Mouse (Mus musculus): ENCODE data around the gene Il11. TPM values are rescaled to one million over a fixed set of nuclear protein-coding genes. Genes with fewer than 3 reads are reported as not detected.
A peak's percentile ranks its signal among the peaks of the same experiment; 100 is the strongest.
"Not testable (repeated sequence)": the region's sequence is repeated elsewhere in the genome, so short reads cannot be mapped to it uniquely, and the experiment has no call there.

Il11 gene
- polyA plus RNA-seq, 1 experiment: 0.56 TPM

DNA sequence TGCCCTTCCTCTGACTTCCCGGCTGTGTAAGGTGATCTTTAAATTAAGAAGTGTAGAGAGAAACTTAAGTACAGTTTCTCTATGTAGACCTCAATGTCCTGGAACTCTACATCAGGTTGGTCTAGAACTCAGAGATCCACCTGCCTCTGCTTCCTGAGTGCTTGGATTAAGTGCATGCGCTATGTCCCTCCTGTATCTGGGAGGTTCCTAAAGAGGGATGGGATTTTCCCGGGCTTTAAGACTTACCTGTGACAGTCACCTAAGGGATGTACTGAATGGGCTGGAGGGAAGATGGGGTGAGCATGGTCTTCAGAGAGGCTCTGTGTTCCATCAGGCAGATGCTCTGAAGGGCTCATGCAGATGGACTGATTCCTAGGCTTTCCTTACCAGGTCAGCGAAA lies 11.0 kb upstream of the Il11 start:
- TF ChIP-seq REST (IDR thresholded peaks at IDR 0.05; ENCODE audit: insufficient read depth, insufficient read length): no peak
- no peak for TF ChIP-seq TCF3 (IDR thresholded peaks at IDR 0.05; ENCODE audit: insufficient read length, low read depth)
- TF ChIP-seq USF1 (IDR thresholded peaks at IDR 0.05; ENCODE audit: low read depth): no peak
- no peaks in the 10 kb centered on the region for H3K27me3 ChIP-seq (ENCODE audit: control insufficient read depth, insufficient read depth, insufficient read length)
- H3ac ChIP-seq (ENCODE audit: control insufficient read depth, insufficient read length): peak overlapping the region; percentile 83
- peak overlapping the region; percentile 96 for H3K4me3 ChIP-seq
- peaks cover 25% of the 10 kb centered on the region for H3K79me2 ChIP-seq (ENCODE audit: control insufficient read depth, insufficient read depth)
- peak overlapping the region; percentile 97 for H3K4me2 ChIP-seq (ENCODE audit: low read depth)
- peaks cover 31% of the 10 kb centered on the region for H3K36me3 ChIP-seq (ENCODE audit: control insufficient read depth, insufficient read depth)

DNA sequence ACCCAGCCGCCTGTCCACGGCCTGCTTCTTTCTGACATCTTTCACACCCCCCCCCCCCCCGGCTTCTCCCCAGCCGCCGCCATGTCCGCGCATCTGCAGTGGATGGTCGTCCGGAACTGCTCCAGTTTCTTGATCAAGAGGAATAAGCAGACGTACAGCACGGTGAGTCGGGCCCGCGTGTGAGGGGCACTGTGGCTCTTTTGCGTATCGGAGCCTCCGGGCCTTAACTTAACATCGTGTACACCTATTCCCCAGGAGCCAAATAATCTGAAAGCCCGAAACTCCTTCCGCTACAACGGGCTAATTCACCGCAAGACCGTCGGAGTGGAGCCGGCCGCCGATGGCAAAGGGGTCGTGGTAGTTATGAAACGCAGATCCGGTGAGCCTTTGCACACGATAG lies 10.6 kb upstream of the Il11 start:
- Histone ChIP-seq H3K4me2 (ENCODE audit: low read depth) (peak overlapping the region; percentile 97), H3K36me3 (ENCODE audit: control insufficient read depth, insufficient read depth) (peaks cover 31% of the 10 kb centered on the region), H3K4me3 (peak overlapping the region; percentile 96), H3K79me2 (ENCODE audit: control insufficient read depth, insufficient read depth) (peaks cover 25% of the 10 kb centered on the region), H3ac (ENCODE audit: control insufficient read depth, insufficient read length) (peak overlapping the region; percentile 83)
- H3K27me3 ChIP-seq (ENCODE audit: control insufficient read depth, insufficient read depth, insufficient read length): not testable (repeated sequence)

DNA sequence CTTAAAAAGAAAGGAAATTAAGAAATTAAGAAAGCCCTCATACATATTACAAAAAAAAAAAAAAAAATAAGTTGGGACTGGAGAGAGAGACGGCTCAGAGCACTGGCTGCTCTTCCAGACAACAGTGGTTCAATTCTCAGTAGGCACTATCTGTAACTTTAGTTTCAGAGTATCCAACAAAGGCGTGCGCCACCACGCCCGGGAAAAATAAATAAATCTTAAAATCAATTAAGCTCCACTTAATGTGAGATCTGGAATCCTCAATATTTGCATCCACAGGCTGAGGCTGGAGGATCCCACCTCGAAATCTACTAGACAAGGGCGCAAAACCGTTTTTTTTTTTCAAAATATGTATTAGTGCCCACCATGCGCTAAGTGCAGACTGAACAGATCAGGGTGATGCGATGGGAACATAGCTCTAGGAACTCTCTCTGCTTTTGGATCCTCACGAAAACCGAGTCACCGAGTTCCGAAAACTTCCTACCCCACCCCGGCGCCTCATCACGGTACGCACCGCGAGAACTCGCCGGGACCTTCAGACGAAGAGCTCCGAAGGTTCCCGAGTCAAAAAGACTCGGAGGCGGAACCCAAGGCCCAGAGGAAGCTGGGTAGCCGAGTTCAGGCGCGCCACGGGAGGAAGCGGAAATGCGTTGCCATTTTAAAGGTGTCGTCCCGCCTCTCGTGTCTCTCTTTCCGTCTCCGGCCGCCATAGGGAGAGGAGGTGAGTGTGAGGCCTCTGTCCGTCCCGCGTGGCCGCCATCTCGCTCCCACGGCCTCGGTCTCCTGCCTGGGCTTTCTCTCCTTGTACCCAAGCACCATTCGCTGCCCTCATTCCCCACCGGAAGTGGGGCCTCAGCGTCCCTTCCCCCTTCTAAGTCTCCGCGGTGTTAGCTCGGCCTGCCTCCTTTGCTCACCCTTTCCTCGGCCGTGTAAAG lies 9.9 kb upstream of the Il11 start, which contains the start of gene Rpl28:
Gene Rpl28 (plus strand): TSS at position 597 of the 935 bp plus-strand sequence.
- Histone ChIP-seq H3ac (ENCODE audit: control insufficient read depth, insufficient read length) (peak within 1 kb of the TSS; percentile 83), H3K79me2 (ENCODE audit: control insufficient read depth, insufficient read depth) (peaks cover 25% of the 10 kb centered on the region), H3K4me3 (peak within 1 kb of the TSS; percentile 96), H3K27me3 (ENCODE audit: control insufficient read depth, insufficient read depth, insufficient read length) (no peaks in the 10 kb centered on the region), H3K4me2 (ENCODE audit: low read depth) (peak within 1 kb of the TSS; percentile 97), H3K36me3 (ENCODE audit: control insufficient read depth, insufficient read depth) (peaks cover 28% of the 10 kb centered on the region)
- TF ChIP-seq REST (IDR thresholded peaks at IDR 0.05; ENCODE audit: insufficient read depth, insufficient read length) (peak; percentile 58), USF1 (IDR thresholded peaks at IDR 0.05; ENCODE audit: low read depth) (no peak), MYOG (IDR thresholded peaks at IDR 0.05; ENCODE audit: control insufficient read depth in 1 of 3, insufficient read depth in 1 of 3, insufficient read length in 2 of 3, low read depth in 2 of 3) (no peak), MAX (IDR thresholded peaks at IDR 0.05; ENCODE audit: low read depth) (no peak), TCF3 (IDR thresholded peaks at IDR 0.05; ENCODE audit: insufficient read length, low read depth) (no peak), TCF12 (IDR thresholded peaks at IDR 0.05; ENCODE audit: insufficient read depth, poor library complexity, severe bottlenecking) (no peak), SRF (IDR thresholded peaks at IDR 0.05; ENCODE audit: control insufficient read depth, insufficient read length, low read depth) (peak; percentile 18), MYOD1 (IDR thresholded peaks at IDR 0.05; ENCODE audit: control insufficient read depth in 1 of 3, insufficient read length in 2 of 3, low read depth in 2 of 3) (no peak), E2F4 (IDR thresholded peaks at IDR 0.05; ENCODE audit: insufficient read depth) (no peak), CEBPB (IDR thresholded peaks at IDR 0.05; ENCODE audit: insufficient read depth, poor library complexity, severe bottlenecking) (no peak), POLR2A (IDR thresholded peaks at IDR 0.05; ENCODE audit: insufficient read length, low read depth) (peak; percentile 99), POLR2AphosphoS2 (IDR thresholded peaks at IDR 0.05; ENCODE audit: insufficient read length, low read depth) (peak; percentile 99)

DNA sequence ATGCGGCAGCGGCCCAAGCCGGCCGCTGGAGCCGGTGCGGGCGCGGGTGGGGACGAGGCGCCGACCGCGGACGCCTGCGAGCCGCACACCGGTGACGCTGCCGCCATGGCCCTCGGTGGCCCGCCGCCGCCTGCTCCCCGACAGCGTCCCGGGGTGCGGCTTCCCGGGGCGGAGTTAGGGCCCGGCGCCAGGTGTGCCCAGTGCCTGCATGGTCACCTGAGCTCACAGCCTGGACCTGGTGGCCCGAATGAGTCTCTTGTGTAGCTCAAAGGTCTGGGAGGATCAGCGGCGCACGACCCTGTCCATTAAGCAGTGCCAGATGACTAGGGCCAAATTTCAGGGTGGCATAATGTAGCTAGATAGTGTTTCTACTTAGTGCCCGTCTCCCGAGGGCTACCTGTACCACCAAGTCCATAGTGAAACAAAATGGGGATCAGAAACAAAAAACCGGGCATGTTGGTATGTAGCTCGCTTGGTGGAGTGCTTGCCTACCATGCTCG lies 6.8 kb upstream of the Il11 start, which contains the start of gene Tmem238:
Gene Tmem238 (minus strand): TSS at position 221 of the 500 bp plus-strand sequence.
- Histone ChIP-seq H3K4me2 (ENCODE audit: low read depth) (peak within 1 kb of the TSS; percentile 55), H3K4me3 (peak within 1 kb of the TSS; percentile 26), H3ac (ENCODE audit: control insufficient read depth, insufficient read length) (peak within 1 kb of the TSS; percentile 97), H3K79me2 (ENCODE audit: control insufficient read depth, insufficient read depth) (peaks cover 16% of the 10 kb centered on the region), H3K36me3 (ENCODE audit: control insufficient read depth, insufficient read depth) (peaks cover 3% of the 10 kb centered on the region), H3K27me3 (ENCODE audit: control insufficient read depth, insufficient read depth, insufficient read length) (no peaks in the 10 kb centered on the region)
- TF ChIP-seq POLR2A (IDR thresholded peaks at IDR 0.05; ENCODE audit: insufficient read length, low read depth) (peak; percentile 36), POLR2AphosphoS2 (IDR thresholded peaks at IDR 0.05; ENCODE audit: insufficient read length, low read depth) (peak; percentile 47), MYOG (IDR thresholded peaks at IDR 0.05; ENCODE audit: control insufficient read depth in 1 of 3, insufficient read depth in 1 of 3, insufficient read length in 2 of 3, low read depth in 2 of 3) (no peak)

DNA sequence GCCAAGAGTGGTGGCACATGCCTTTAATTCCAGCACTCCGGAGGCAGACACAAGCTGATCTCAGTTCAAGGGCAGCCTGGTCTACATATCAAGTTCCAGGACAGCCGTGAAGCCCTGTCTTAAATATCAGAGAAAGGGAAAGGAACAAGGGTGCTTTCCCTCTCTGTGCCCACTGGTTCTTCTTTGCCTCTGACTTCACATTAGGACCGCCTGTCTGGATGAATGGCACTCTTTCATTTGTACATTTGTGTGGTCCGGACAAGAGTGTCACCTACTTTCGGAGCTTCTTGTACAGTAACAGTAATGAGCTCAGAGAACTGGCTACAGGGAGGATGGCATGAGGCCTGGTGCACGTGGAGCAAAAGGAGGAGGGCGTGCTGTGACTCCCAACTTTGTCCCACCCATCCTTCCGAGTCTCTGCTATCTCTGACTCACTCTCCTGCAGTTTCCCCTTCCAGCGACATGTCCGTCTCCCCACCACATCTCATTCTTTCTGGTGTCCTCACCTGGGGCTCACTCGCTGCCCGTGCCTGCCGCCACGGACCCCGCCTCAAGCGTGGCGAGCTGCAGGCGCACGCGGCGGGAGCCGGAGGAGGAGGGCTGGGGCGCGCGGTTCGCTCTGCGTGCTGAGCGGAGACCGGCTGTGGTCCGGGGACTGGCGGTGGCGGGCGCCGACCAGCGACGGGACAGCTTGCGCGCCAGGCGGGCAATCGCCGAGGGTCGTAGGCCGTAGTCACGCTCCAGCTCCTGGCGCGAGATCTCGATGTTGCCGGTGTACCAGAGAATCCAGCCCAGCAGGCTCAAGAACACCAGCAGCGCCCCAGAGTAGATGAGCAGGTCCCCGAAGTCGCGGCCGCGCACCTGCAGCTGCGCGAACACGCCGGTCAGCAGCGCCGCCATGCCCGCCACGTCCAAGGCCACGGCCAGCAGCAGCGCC lies 6.1 kb upstream of the Il11 start:
- H3K4me2 ChIP-seq (ENCODE audit: low read depth): peak overlapping the region; percentile 55
- H3K27me3 ChIP-seq (ENCODE audit: control insufficient read depth, insufficient read depth, insufficient read length): no peaks in the 10 kb centered on the region
- no peak for TF ChIP-seq SRF (IDR thresholded peaks at IDR 0.05; ENCODE audit: control insufficient read depth, insufficient read length, low read depth)
- TF ChIP-seq MYOG (IDR thresholded peaks at IDR 0.05; ENCODE audit: control insufficient read depth in 1 of 3, insufficient read depth in 1 of 3, insufficient read length in 2 of 3, low read depth in 2 of 3): peak in 2 of 3 experiments; percentile 25 to 27
- peak; percentile 62 for TF ChIP-seq POLR2A (IDR thresholded peaks at IDR 0.05; ENCODE audit: insufficient read length, low read depth)
- no peak for TF ChIP-seq E2F4 (IDR thresholded peaks at IDR 0.05; ENCODE audit: insufficient read depth)
- peak; percentile 70 for TF ChIP-seq POLR2AphosphoS2 (IDR thresholded peaks at IDR 0.05; ENCODE audit: insufficient read length, low read depth)
- TF ChIP-seq MAX (IDR thresholded peaks at IDR 0.05; ENCODE audit: low read depth): peak; percentile 13
- TF ChIP-seq TCF12 (IDR thresholded peaks at IDR 0.05; ENCODE audit: insufficient read depth, poor library complexity, severe bottlenecking): no peak
- peak in 1 of 3 experiments; percentile 36 for TF ChIP-seq MYOD1 (IDR thresholded peaks at IDR 0.05; ENCODE audit: control insufficient read depth in 1 of 3, insufficient read length in 2 of 3, low read depth in 2 of 3)
- H3K4me3 ChIP-seq: peak overlapping the region; percentile 26
- H3ac ChIP-seq (ENCODE audit: control insufficient read depth, insufficient read length): peak overlapping the region; percentile 97
- no peaks in the 10 kb centered on the region for H3K36me3 ChIP-seq (ENCODE audit: control insufficient read depth, insufficient read depth)
- peaks cover 10% of the 10 kb centered on the region for H3K79me2 ChIP-seq (ENCODE audit: control insufficient read depth, insufficient read depth)

Measured in myocyte (in vitro differentiated cells).